8 mouse cellular contexts compared by ENCODE assay signal in genomic region chr14:78724414-78725306, GRCm38 (mm10). TPM values are rescaled to one million over a fixed set of nuclear protein-coding genes. Genes with fewer than 3 reads are reported as not detected.
DNase-seq lines count a peak whose midpoint lies in the region; ATAC-seq lines count a peak whose summit lies in the region.

No protein-coding gene starts in this region.

- no peaks in the 10 kb centered on the region for H3K9me3 ChIP-seq in hindbrain, embryonic 14.5 days (ENCODE audit: control insufficient read depth, low read length)
- no peaks in the 10 kb centered on the region for H3K9me3 ChIP-seq in megakaryocyte, embryonic 14.5 days

- H3K36me3 ChIP-seq in hindbrain, embryonic 14.5 days (replicated peaks; ENCODE audit: control insufficient read depth, insufficient read depth): no peaks in the 10 kb centered on the region
- H3K36me3 ChIP-seq in megakaryocyte, embryonic 14.5 days (replicated peaks; ENCODE audit: low read length): no peaks in the 10 kb centered on the region

- WGBS in hindbrain, embryonic 14.5 days: 1% methylated on average over 52 of the region's 52 CpGs

- peaks cover 13% of the 10 kb centered on the region; the same call in 1 of the 2 replicates for H3K4me1 ChIP-seq in hindbrain, embryonic 14.5 days (replicated peaks; ENCODE audit: control insufficient read depth, insufficient read depth, low read length)
- H3K4me1 ChIP-seq in megakaryocyte, embryonic 14.5 days: peaks cover 14% of the 10 kb centered on the region

- intact Hi-C loops in left cerebral cortex, postnatal 25 days (cut with DNase I): loop anchor here (2.0 kb wide), 3 partner anchors 46 to 382 kb away; no protein-coding TSS in a partner anchor

- H3K27me3 ChIP-seq in hindbrain, embryonic 14.5 days (ENCODE audit: control insufficient read depth, insufficient read depth, low read length): no peaks in the 10 kb centered on the region
- H3K27me3 ChIP-seq in megakaryocyte, embryonic 14.5 days (replicated peaks): peaks cover 20% of the 10 kb centered on the region

- ATAC-seq in hindbrain, embryonic 14.5 days (ENCODE audit: low FRiP score): peak; percentile 69; the same call in 1 of the 2 replicates
- no peak for ATAC-seq in erythroid progenitor cell, adult 5-6 weeks (replicated peaks; ENCODE audit: low FRiP score, poor library complexity, severe bottlenecking)

- H3K9ac ChIP-seq in hindbrain, embryonic 14.5 days: peak overlapping the region; percentile 67

- H3K4me3 ChIP-seq in hindbrain, embryonic 14.5 days (replicated peaks; ENCODE audit: low read length): peak overlapping the region; percentile 50
- H3K4me3 ChIP-seq in megakaryocyte, embryonic 14.5 days (replicated peaks): peak overlapping the region; percentile 92

- no peak overlapping the region for H3K27ac ChIP-seq in hindbrain, embryonic 14.5 days

- H3K4me2 ChIP-seq in hindbrain, embryonic 14.5 days (replicated peaks): peak overlapping the region; percentile 87

- DNase-seq in adrenal gland, adult 18-20 months (ENCODE audit: low spot score in 2 of 2): peak; percentile 60 to 63
- peak; percentile 51 to 52 for DNase-seq in cerebellum, postnatal 10 days
- DNase-seq in gastrocnemius, adult 8-10 months (ENCODE audit: low spot score in 2 of 2): peak; percentile 6 to 18
- DNase-seq in hindbrain, embryonic 14.5 days (ENCODE audit: low spot score): peak; percentile 29
- DNase-seq in left cerebral cortex, postnatal 25 days (ENCODE audit: low spot score in 2 of 2): peak; percentile 48 to 69
- DNase-seq in right cerebral cortex, postnatal 10 days (ENCODE audit: low spot score in 2 of 2): peak; percentile 56 to 58

RNA-seq across cellular contexts. Expression of gene Dgkh, which starts 7.9 kb away (rescaled TPM):
- 10 to 100 TPM in 1 of 2 experiments, 1 to 10 TPM in 1; 7.5 to 10.8 TPM for total RNA-seq in adrenal gland, adult 18-20 months (2021)
- total RNA-seq in gastrocnemius, adult 8-10 months (2022): 1 to 10 TPM; 1.3 to 2.6 (median 1.9) TPM
- polyA plus RNA-seq in hindbrain, embryonic 14.5 days (2014; fragmentation: Nextera tagmentation; extraction: Ambion mirVana): 4.0 and 4.1 TPM in 2 replicates
- total RNA-seq in left cerebral cortex, postnatal 25 days (2021): 10 to 100 TPM; 79.4 to 84.9 TPM
- 0.01 and 0.17 TPM in 2 replicates for polyA plus RNA-seq in megakaryocyte, embryonic 14.5 days (2012; ENCODE audit: insufficient read depth, low replicate concordance)
- total RNA-seq in erythroid progenitor cell, adult 5-6 weeks (2015; ENCODE audit: low replicate concordance): 0.84 and 1.1 TPM in 2 replicates
- total RNA-seq in erythroid progenitor cell, adult 5-6 weeks (2017; ENCODE audit: low replicate concordance): 0.90 and 3.6 TPM in 2 replicates

Comparison
In these comparisons a context has a peak if more than half of its experiments do, and no peak if none do; other contexts are left out.
1. RNA of gene Dgkh, which starts 7.9 kb away (total RNA-seq): 79.4 to 84.9 TPM in left cerebral cortex, postnatal 25 days; 7.5 to 10.8 TPM in adrenal gland, adult 18-20 months, 0.84 to 3.6 TPM in erythroid progenitor cell, adult 5-6 weeks and 1.3 to 2.6 TPM in gastrocnemius, adult 8-10 months; every median in the first group is over 4 times any median in the second.
2. Peak in every context shown above with its lines, with median percentiles within 50 percentile points of each other: DNase-seq.